Mouse (Mus musculus) gastrocnemius, postnatal 10 days (tissue): ENCODE measurements around the gene Zscan29. TPM values are rescaled to one million over a fixed set of nuclear protein-coding genes. Genes with fewer than 3 reads are reported as not detected.

Experiments
- DNase-seq: peaks from one replicate; pipeline ENCODE4 v3.0.0; 2021; ENCODE audit warnings: mixed read lengths
- long read RNA-seq, 2 experiments: library from polyadenylated mRNA; stranded (forward); transcript quantifications; one replicate each; pipeline ENCODE4 v2.0.0; 2021
- total RNA-seq, 2 experiments: library from RNA; stranded (reverse); gene quantifications; 2 replicates each; pipeline ENCODE4 v1.2.3; 2021

The Zscan29 gene
- total RNA-seq = 1 to 10 TPM; 4.2 to 5.2 TPM
- long read RNA-seq, experiment 1, full-length matches to known transcripts = 3 of 10 reads
- long read RNA-seq, experiment 1, partial matches to known transcripts = 2 of 10 reads
- long read RNA-seq, experiment 1, other reads (novel, unspliced or antisense) = 5 of 10 reads
- long read RNA-seq, experiment 2, full-length matches to known transcripts = 1 of 5 reads
- long read RNA-seq, experiment 2, partial matches to known transcripts = 3 of 5 reads
- long read RNA-seq, experiment 2, other reads (novel, unspliced or antisense) = 1 of 5 reads

- peak; percentile 92 for DNase-seq
These were observed at the start of gene Zscan29 for GRCm38 (mm10) chr2:121170980-121171742. TSS of gene Zscan29 (minus strand) at chr2:121171125.

GRCm38 (mm10) chr2:121219994-121220393 is 49.1 kb upstream of the Zscan29 start:
- DNase-seq = no peak

- no peak for DNase-seq
These were observed 48.3 kb upstream of the Zscan29 start for GRCm38 (mm10) chr2:121219177-121219576.

- DNase-seq = no peak
These were observed 43.6 kb upstream of the Zscan29 start for GRCm38 (mm10) chr2:121214491-121214890.

GRCm38 (mm10) chr2:121206541-121206940 is 35.6 kb upstream of the Zscan29 start:
- DNase-seq = no peak

GRCm38 (mm10) chr2:121204276-121204675 is 33.4 kb upstream of the Zscan29 start:
- no peak for DNase-seq

- no peak for DNase-seq
These were observed 24.5 kb upstream of the Zscan29 start for GRCm38 (mm10) chr2:121195466-121195865.

- no peak for DNase-seq
These were observed 17.6 kb upstream of the Zscan29 start for GRCm38 (mm10) chr2:121188530-121188929.

GRCm38 (mm10) chr2:121184142-121184541 is 13.2 kb upstream of the Zscan29 start:
- DNase-seq = no peak

GRCm38 (mm10) chr2:121183431-121183830 is 12.5 kb upstream of the Zscan29 start:
- no peak for DNase-seq

GRCm38 (mm10) chr2:121178828-121179479 is 8.0 kb upstream of the Zscan29 start:
- DNase-seq = no peak

- DNase-seq = no peak
These were observed 399 bp downstream of the Zscan29 start, which contains the start of gene Tubgcp4 for GRCm38 (mm10) chr2:121170481-121170971. TSS of gene Tubgcp4 (plus strand) at chr2:121170654.

- DNase-seq = peak; percentile 20
These were observed 1.0 kb downstream of the Zscan29 start for GRCm38 (mm10) chr2:121169902-121170301.

GRCm38 (mm10) chr2:121169173-121169572 is 1.8 kb downstream of the Zscan29 start:
- no peak for DNase-seq

- DNase-seq = no peak
These were observed 17.8 kb downstream of the Zscan29 start for GRCm38 (mm10) chr2:121153100-121153499.

GRCm38 (mm10) chr2:121149679-121150078 is 21.2 kb downstream of the Zscan29 start:
- no peak for DNase-seq

GRCm38 (mm10) chr2:121142415-121142814 is 28.5 kb downstream of the Zscan29 start:
- no peak for DNase-seq

- DNase-seq = no peak
These were observed 29.5 kb downstream of the Zscan29 start for GRCm38 (mm10) chr2:121141216-121142035.

GRCm38 (mm10) chr2:121140018-121140882 is 30.7 kb downstream of the Zscan29 start, which contains the start of the genes Adal and Lcmt2:
TSS of gene Adal (plus strand) at chr2:121140428.
TSS of gene Lcmt2 (minus strand) at chr2:121140653.
- peak; percentile 88 for DNase-seq

- DNase-seq = peak; percentile 10
These were observed 31.5 kb downstream of the Zscan29 start for GRCm38 (mm10) chr2:121139266-121140017.
